Mouse (Mus musculus) frontal cortex, postnatal 36 days (tissue): Measurements from ENCODE around the gene Il17d.

Experiments
- DNase-seq, 2 experiments: peaks; one replicate each; pipeline ENCODE4 v3.0.0; 2022; ENCODE audit warnings: low spot score in 2 of 2

Il17d gene

GRCm38 (mm10) chr14:57524671-57525387, at the start of gene Il17d:
TSS of gene Il17d (plus strand) at chr14:57524777.
- DNase-seq, result no peak

- DNase-seq, result peak; percentile 48 to 84
Observed at GRCm38 (mm10) chr14:57475057-57475456, 49.5 kb upstream of the Il17d start.

GRCm38 (mm10) chr14:57482262-57482661, 42.3 kb upstream of the Il17d start:
- no peak for DNase-seq

GRCm38 (mm10) chr14:57484183-57484582, 40.4 kb upstream of the Il17d start:
- DNase-seq, result no peak

GRCm38 (mm10) chr14:57489696-57490095, 34.9 kb upstream of the Il17d start:
- no peak for DNase-seq

GRCm38 (mm10) chr14:57493840-57494239, 30.7 kb upstream of the Il17d start:
- no peak for DNase-seq

GRCm38 (mm10) chr14:57503729-57504128, 20.8 kb upstream of the Il17d start:
- DNase-seq, result no peak

- DNase-seq, result peak in 1 of 2 experiments; percentile 53
Observed at GRCm38 (mm10) chr14:57509554-57509953, 15.0 kb upstream of the Il17d start.

GRCm38 (mm10) chr14:57515156-57515762, 9.3 kb upstream of the Il17d start:
- no peak for DNase-seq

- DNase-seq, result peak in 1 of 2 experiments; percentile 69
Observed at GRCm38 (mm10) chr14:57517001-57517400, 7.6 kb upstream of the Il17d start.

- no peak for DNase-seq
Observed at GRCm38 (mm10) chr14:57523762-57524161, 815 bp upstream of the Il17d start.

GRCm38 (mm10) chr14:57525388-57526049, 942 bp downstream of the Il17d start:
- DNase-seq, result peak; percentile 76 to 81

GRCm38 (mm10) chr14:57526050-57526623, 1.6 kb downstream of the Il17d start:
- no peak for DNase-seq

GRCm38 (mm10) chr14:57527122-57527521, 2.5 kb downstream of the Il17d start:
- DNase-seq, result no peak

GRCm38 (mm10) chr14:57527598-57527997, 3.0 kb downstream of the Il17d start:
- DNase-seq, result no peak

GRCm38 (mm10) chr14:57529086-57529785, 4.7 kb downstream of the Il17d start:
- peak; percentile 71 to 75 for DNase-seq

GRCm38 (mm10) chr14:57529786-57530515, 5.4 kb downstream of the Il17d start:
- no peak for DNase-seq

- no peak for DNase-seq
Observed at GRCm38 (mm10) chr14:57532577-57532976, 8.0 kb downstream of the Il17d start.

GRCm38 (mm10) chr14:57533214-57533613, 8.6 kb downstream of the Il17d start:
- no peak for DNase-seq

- DNase-seq, result no peak
Observed at GRCm38 (mm10) chr14:57533841-57534240, 9.3 kb downstream of the Il17d start.

GRCm38 (mm10) chr14:57534346-57534745, 9.8 kb downstream of the Il17d start:
- no peak for DNase-seq
